Mouse (Mus musculus) forebrain, embryonic 16.5 days (tissue): Measurements from ENCODE around the gene Rab22a. TPM values are rescaled to one million over a fixed set of nuclear protein-coding genes. Genes with fewer than 3 reads are reported as not detected.

Experiments used
- ATAC-seq: fragments of 200-750 bp; cut with Nextera tagmentation; 2 replicates; pipeline ENCODE4 v1.8.0; 2017; ENCODE audit warnings: mild to moderate bottlenecking, moderate library complexity
- H3K27ac ChIP-seq: fragments of 300-500 bp; sonication (generic); 2 replicates; pipeline ENCODE4 v1.5.1; 2014; ENCODE audit warnings: low read length, control low read depth
- H3K27me3 ChIP-seq: fragments of 300-500 bp; sonication (generic); replicated peaks from 2 replicates; pipeline ENCODE4 v1.6.1; 2014; ENCODE audit warnings: low read length; ENCODE audit not compliant: control insufficient read depth, insufficient read depth
- H3K36me3 ChIP-seq: fragments of 300-500 bp; sonication (generic); 2 replicates; pipeline ENCODE4 v1.6.1; 2014; ENCODE audit not compliant: control insufficient read depth, insufficient read depth
- H3K4me1 ChIP-seq: fragments of 300-500 bp; sonication (generic); replicated peaks from 2 replicates; pipeline ENCODE4 v1.6.1; 2014; ENCODE audit warnings: low read length; ENCODE audit not compliant: control insufficient read depth, insufficient read depth
- H3K4me2 ChIP-seq: fragments of 300-500 bp; sonication (generic); 2 replicates; pipeline ENCODE4 v1.6.1; 2014; ENCODE audit warnings: mild to moderate bottlenecking, low read length, control low read depth
- H3K4me3 ChIP-seq: fragments of 300-500 bp; sonication (generic); replicated peaks from 2 replicates; pipeline ENCODE4 v1.5.1; 2014; ENCODE audit warnings: mild to moderate bottlenecking, low read length, control low read depth
- H3K9ac ChIP-seq: fragments of 300-500 bp; sonication (generic); replicated peaks from 2 replicates; pipeline ENCODE4 v1.6.1; 2014; ENCODE audit warnings: low read depth, low read length, control low read depth
- H3K9me3 ChIP-seq: fragments of 300-500 bp; sonication (generic); 2 replicates; pipeline ENCODE4 v1.6.1; 2016; ENCODE audit warnings: low read length; ENCODE audit not compliant: control insufficient read depth
- WGBS: fragments of 180-500 bp; shearing (Covaris S2); extraction: QIAGEN DNeasy Blood & Tissue Kit; methylation state at CpG from one replicate; pipeline ENCODE4 v1.1.7; 2014; 5-methylcytosine and 5-hydroxymethylcytosine counted together
- polyA plus RNA-seq: library from polyadenylated mRNA; unstranded; fragments of >200 nt; fragmentation: Nextera tagmentation; extraction: Ambion mirVana; gene quantifications from 2 replicates; pipeline ENCODE4 v1.2.1, GENCODE M21; 2015

The Rab22a gene
- polyA plus RNA-seq, 1 experiment from 2014 or later: 35.0 TPM

GRCm38 (mm10) chr2:173662255-173662950, 2.8 kb downstream of the Rab22a start:
- 98% methylated on average over 9 of the region's 9 CpGs for WGBS
- no peak for ATAC-seq
- Histone ChIP-seq H3K9me3 (no peaks in the 10 kb centered on the region), H3K36me3 (peaks cover 8% of the 10 kb centered on the region; the same call in 1 of the 2 replicates), H3K27me3 (no peaks in the 10 kb centered on the region), H3K4me3 (no peak overlapping the region), H3K9ac (no peak overlapping the region), H3K4me1 (peaks cover 18% of the 10 kb centered on the region), H3K4me2 (no peak overlapping the region), H3K27ac (no peak overlapping the region)

GRCm38 (mm10) chr2:173664736-173665135, 5.2 kb downstream of the Rab22a start:
- Histone ChIP-seq H3K27ac (no peak overlapping the region), H3K4me3 (no peak overlapping the region), H3K4me2 (no peak overlapping the region), H3K9ac (no peak overlapping the region), H3K27me3 (no peaks in the 10 kb centered on the region), H3K36me3 (peaks cover 8% of the 10 kb centered on the region; the same call in 1 of the 2 replicates), H3K9me3 (no peaks in the 10 kb centered on the region), H3K4me1 (peaks cover 14% of the 10 kb centered on the region)
- WGBS: 97% methylated on average over 4 of the region's 4 CpGs
- ATAC-seq: no peak

GRCm38 (mm10) chr2:173665271-173665670, 5.7 kb downstream of the Rab22a start:
- no peak for ATAC-seq
- Histone ChIP-seq H3K9me3 (no peaks in the 10 kb centered on the region), H3K9ac (no peak overlapping the region), H3K4me1 (peaks cover 11% of the 10 kb centered on the region), H3K36me3 (peaks cover 8% of the 10 kb centered on the region; the same call in 1 of the 2 replicates), H3K27me3 (no peaks in the 10 kb centered on the region), H3K4me3 (no peak overlapping the region), H3K4me2 (no peak overlapping the region), H3K27ac (no peak overlapping the region)
- WGBS: 98% methylated on average over 2 of the region's 2 CpGs

- no peak overlapping the region for H3K27ac ChIP-seq
- H3K36me3 ChIP-seq: peaks cover 8% of the 10 kb centered on the region; the same call in 1 of the 2 replicates
- no peak for ATAC-seq
- no peaks in the 10 kb centered on the region for H3K9me3 ChIP-seq
- H3K9ac ChIP-seq: no peak overlapping the region
- no peak overlapping the region for H3K4me3 ChIP-seq
- 92% methylated on average over 3 of the region's 3 CpGs for WGBS
- peaks cover 3% of the 10 kb centered on the region; the same call in 1 of the 2 replicates for H3K4me1 ChIP-seq
- H3K4me2 ChIP-seq: no peak overlapping the region
- H3K27me3 ChIP-seq: no peaks in the 10 kb centered on the region
Measured at GRCm38 (mm10) chr2:173666876-173667275, 7.3 kb downstream of the Rab22a start.

- no peak overlapping the region for H3K9ac ChIP-seq
- no peaks in the 10 kb centered on the region for H3K27me3 ChIP-seq
- H3K36me3 ChIP-seq: no peaks in the 10 kb centered on the region
- H3K4me1 ChIP-seq: peaks cover 14% of the 10 kb centered on the region
- H3K4me2 ChIP-seq: no peak overlapping the region
- H3K27ac ChIP-seq: no peak overlapping the region
- H3K9me3 ChIP-seq: no peaks in the 10 kb centered on the region
- H3K4me3 ChIP-seq: no peak overlapping the region
- 39% methylated on average over 2 of the region's 2 CpGs for WGBS
- peak; percentile 58; the same call in 1 of the 2 replicates for ATAC-seq
Measured at GRCm38 (mm10) chr2:173672328-173672896, 12.9 kb downstream of the Rab22a start.

GRCm38 (mm10) chr2:173673469-173673868, 13.9 kb downstream of the Rab22a start:
- H3K9ac ChIP-seq: no peak overlapping the region
- no peak overlapping the region for H3K4me3 ChIP-seq
- H3K9me3 ChIP-seq: no peaks in the 10 kb centered on the region
- no peak overlapping the region for H3K4me2 ChIP-seq
- 83% methylated on average over 1 of the region's 1 CpGs for WGBS
- H3K4me1 ChIP-seq: peaks cover 14% of the 10 kb centered on the region
- H3K27ac ChIP-seq: no peak overlapping the region
- ATAC-seq: no peak
- H3K36me3 ChIP-seq: no peaks in the 10 kb centered on the region
- no peaks in the 10 kb centered on the region for H3K27me3 ChIP-seq

- Histone ChIP-seq H3K36me3 (no peaks in the 10 kb centered on the region), H3K4me3 (no peak overlapping the region), H3K9me3 (no peaks in the 10 kb centered on the region), H3K9ac (no peak overlapping the region), H3K4me2 (no peak overlapping the region), H3K27ac (no peak overlapping the region), H3K4me1 (no peaks in the 10 kb centered on the region), H3K27me3 (no peaks in the 10 kb centered on the region)
- 95% methylated on average over 2 of the region's 2 CpGs for WGBS
- ATAC-seq: no peak
Measured at GRCm38 (mm10) chr2:173678593-173678992, 19.0 kb downstream of the Rab22a start.

- no peak overlapping the region for H3K27ac ChIP-seq
- ATAC-seq: no peak
- no peak overlapping the region for H3K4me2 ChIP-seq
- H3K4me3 ChIP-seq: no peak overlapping the region
- H3K9ac ChIP-seq: no peak overlapping the region
- H3K27me3 ChIP-seq: no peaks in the 10 kb centered on the region
- no peaks in the 10 kb centered on the region for H3K36me3 ChIP-seq
- H3K4me1 ChIP-seq: no peaks in the 10 kb centered on the region
- WGBS: 63% methylated on average over 3 of the region's 3 CpGs
- H3K9me3 ChIP-seq: no peaks in the 10 kb centered on the region
Measured at GRCm38 (mm10) chr2:173679217-173679616, 19.7 kb downstream of the Rab22a start.

- Histone ChIP-seq H3K27ac (no peak overlapping the region), H3K27me3 (no peaks in the 10 kb centered on the region), H3K4me1 (no peaks in the 10 kb centered on the region), H3K36me3 (no peaks in the 10 kb centered on the region), H3K9ac (no peak overlapping the region), H3K9me3 (no peaks in the 10 kb centered on the region), H3K4me3 (no peak overlapping the region), H3K4me2 (no peak overlapping the region)
- WGBS: 75% methylated on average over 1 of the region's 1 CpGs
- no peak for ATAC-seq
Measured at GRCm38 (mm10) chr2:173680153-173680552, 20.6 kb downstream of the Rab22a start.
